Mouse (Mus musculus): ENCODE data around the gene Atp8a2.
"Not testable (repeated sequence)": the region's sequence is repeated elsewhere in the genome, so short reads cannot be mapped to it uniquely, and the experiment has no call there.

Atp8a2 gene

GRCm38 (mm10) chr14:59646826-59647697 lies 549.9 kb downstream of the Atp8a2 start:
- no peak for DNase-seq (ENCODE audit: low read depth, low spot score)

DNA sequence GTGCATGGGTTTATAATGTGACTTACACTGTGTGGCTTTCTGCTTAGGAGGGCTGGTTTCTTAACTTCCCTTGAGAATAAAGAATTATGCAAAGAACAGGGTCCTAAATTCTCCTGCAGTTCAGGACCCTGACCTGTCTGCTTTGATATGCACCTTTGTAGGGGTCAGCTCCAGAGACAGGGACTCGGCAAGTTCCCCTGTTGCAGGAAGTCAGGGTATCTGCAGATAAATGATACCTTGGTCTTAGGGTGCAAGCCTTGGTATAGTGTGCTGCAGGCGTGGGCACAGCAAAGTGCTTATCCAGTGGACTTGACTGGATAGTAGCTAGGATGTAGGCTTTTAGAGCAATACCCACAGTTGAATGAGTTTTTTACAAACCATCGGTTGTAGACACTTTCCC lies 552.1 kb downstream of the Atp8a2 start:
- no peak for DNase-seq (ENCODE audit: low read depth, low spot score)

DNA sequence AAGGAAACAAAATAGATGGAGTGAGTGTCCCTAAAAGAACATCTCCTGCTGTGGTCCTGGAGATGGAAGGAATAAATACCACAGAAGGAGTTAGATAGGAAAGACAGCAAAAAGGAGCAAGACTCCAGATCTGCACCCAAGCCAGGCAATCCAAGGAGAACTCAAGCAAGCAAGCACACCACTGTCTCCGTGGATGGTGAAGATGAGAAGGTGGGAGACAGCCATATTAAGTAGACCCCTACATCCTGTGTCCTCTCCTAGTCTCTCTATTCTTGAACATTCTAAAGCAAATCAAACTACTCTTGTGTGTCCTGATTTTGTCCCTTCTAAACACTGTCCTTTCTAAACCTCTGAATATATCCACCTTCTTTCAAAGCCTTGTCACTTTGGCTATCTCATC lies 552.8 kb downstream of the Atp8a2 start:
- no peak for DNase-seq (ENCODE audit: low read depth, low spot score)

GRCm38 (mm10) chr14:59643582-59643981 lies 553.4 kb downstream of the Atp8a2 start:
- DNase-seq (ENCODE audit: low read depth, low spot score): no peak

- DNase-seq (ENCODE audit: low read depth, low spot score): no peak
Observed at GRCm38 (mm10) chr14:59641856-59642255, 555.1 kb downstream of the Atp8a2 start.

DNA sequence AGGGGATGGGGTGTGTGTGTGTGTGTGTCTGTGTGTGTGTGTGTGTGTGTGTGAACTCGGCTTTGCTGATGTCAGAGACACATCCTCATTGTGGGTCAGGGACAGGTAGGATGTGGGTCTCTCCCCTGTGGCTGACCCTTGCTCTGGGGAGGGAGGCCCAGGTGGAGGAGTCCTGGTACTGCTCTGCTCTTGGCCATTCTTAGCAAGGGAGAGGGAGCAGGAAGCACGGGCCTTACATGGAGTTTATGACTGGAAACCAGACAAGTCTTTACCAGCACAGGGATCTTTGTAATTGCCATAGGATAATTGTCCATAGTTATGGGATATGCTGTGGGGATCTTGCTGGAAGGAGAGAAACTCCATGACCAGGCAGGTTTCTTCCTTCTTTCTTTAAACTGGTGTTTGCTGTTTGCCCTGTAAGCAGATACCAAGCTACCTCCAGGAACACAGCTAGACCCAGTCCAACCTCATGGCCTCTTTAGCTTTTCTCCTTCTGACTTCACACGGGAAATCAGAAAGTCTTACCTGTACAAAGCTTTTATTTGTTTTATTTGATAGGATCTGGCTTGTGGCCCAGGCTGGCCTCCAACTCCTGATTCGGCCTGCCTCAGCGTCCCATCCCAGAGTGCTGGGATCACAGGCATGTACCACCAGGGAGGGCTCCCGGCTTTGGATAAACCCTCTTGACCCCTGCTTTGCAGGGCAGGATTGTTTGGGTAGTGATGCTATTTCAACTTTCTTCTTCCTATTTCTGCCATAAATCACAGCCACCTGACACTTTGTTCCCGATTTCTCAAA lies 557.9 kb downstream of the Atp8a2 start:
- DNase-seq (ENCODE audit: low read depth, low spot score): no peak

DNA sequence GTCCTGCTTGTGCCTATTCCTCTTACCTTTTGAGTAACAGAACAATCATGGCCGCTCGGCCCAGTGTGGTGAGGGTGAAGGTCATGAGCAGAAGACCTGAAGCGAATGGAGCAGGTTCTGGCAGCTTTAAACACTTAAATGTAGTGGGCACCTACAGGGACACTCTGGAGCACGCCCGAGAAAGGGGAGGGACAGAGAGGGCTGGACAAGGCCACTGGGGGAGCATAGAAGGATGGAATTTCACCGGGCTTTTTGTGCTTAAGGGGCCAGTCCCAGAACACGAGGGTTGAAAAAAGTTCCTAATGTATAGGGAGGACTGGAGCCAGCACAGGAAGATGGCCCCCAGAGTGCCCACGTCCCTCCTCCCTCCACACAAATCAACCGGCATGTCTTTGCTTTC lies 563.0 kb downstream of the Atp8a2 start:
- DNase-seq (ENCODE audit: low read depth, low spot score): no peak

DNA sequence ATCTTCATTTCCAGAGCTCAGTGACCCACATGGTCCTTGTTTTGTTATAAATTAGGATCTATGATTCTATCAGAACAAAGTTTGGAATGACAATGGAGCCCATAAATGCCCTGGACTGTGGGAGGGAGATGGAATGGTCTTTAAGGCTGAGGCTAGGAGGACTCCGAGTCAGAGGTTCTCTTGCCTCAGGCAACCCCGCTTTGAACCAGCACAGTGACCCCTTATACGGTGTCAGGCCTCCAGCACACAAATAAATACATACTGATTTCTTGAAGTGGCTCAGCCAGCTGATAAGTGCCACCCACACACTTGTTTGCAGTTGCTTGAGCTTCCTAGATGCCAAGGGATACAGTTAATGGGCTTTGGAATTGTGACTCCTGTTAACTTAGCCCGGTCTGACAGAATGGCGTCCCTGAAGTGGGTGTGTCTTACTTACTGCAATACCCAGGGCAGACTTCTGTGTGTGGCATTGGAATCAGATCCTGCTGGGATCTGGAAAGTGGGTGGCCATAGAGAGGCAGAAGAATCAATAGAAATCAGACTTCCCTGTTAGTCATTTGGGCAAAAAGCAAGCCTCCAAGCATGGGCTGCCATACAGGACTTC lies 563.6 kb downstream of the Atp8a2 start:
- DNase-seq (ENCODE audit: low read depth, low spot score): no peak

- no peak for DNase-seq (ENCODE audit: low read depth, low spot score)
Observed at GRCm38 (mm10) chr14:59632067-59632466, 564.9 kb downstream of the Atp8a2 start.

DNA sequence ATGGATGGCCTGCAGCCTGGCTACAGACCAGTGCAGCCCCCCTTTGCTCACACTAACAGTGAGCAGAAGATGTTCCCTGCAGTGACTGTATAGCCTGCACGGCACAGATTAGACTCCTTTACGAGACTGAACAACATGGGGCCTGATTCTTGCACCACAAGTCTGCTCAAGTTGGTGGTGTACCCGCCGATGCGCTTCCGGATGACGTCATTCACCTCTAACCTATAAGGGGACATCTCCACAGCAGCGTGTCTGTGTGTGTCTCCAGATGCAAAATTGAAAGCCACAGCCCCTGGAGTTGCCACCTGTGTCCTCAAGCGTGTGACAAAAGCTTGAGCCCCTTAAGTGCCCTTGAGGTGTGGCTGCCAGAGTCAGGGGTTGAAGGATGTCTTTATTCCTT lies 566.9 kb downstream of the Atp8a2 start:
- no peak for DNase-seq (ENCODE audit: low read depth, low spot score)

DNA sequence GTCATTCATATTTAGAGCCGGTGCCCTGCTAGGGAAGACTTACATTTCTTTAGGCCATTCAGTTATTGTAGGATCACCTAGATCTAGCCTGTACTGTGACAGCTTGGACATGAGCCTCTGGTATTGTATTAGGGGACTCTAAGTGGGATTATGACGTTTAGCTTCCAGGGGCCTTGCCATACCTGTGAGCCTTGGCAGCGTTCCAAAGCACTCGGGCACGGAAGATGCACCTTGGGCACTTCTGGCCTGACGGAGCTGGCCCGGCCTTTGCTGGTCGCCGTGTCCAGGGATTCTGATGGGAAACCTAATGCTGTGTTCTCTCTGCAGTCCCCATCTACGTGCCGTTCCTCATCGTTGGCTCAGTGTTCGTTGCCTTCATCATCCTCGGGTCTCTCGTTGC lies 567.7 kb downstream of the Atp8a2 start:
- DNase-seq (ENCODE audit: low read depth, low spot score): no peak

DNA sequence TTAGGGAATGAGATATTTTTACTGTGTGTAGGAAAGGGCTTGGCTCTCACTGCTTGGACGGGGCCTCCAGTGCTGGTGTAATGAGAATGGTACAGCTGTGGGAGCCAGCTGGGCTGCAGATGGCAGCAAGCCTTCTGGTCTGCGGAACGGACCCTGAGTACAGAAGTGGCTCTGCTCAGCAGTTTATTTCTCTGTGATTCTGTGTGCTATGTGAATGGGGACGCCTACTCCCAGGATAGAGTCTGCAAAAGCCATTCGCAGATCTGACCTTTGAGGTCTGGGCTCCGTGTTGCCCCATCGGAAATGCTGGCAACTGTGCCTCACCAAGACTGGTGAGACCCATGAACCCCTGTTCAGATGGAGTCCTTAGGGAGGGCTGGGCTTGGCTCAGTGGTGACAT lies 569.2 kb downstream of the Atp8a2 start:
- DNase-seq (ENCODE audit: low read depth, low spot score): no peak

GRCm38 (mm10) chr14:59627142-59627680 lies 569.8 kb downstream of the Atp8a2 start:
- DNase-seq (ENCODE audit: low read depth, low spot score): no peak

DNA sequence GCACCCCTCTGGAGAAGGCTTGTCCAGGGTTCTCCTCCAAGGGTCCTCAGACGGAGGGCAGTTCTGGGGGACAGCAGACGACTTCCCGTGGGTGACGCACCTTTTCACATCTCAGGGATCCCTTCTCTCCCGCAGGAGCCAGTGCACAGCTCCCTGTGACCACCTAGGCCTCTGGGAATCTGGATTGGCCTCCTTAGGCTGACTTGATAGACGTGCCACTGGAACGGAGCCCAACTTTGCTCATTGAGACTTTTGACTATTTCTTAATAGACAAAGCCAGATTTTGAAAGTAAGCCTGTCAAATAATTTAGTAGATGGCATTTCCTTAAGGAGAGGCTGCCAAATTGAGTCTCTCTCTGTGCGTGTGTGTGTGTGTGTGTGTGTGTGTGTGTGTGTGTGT lies 570.3 kb downstream of the Atp8a2 start:
- DNase-seq (ENCODE audit: low read depth, low spot score): no peak

- no peak for DNase-seq (ENCODE audit: low read depth, low spot score)
Observed at GRCm38 (mm10) chr14:59625806-59626364, 571.1 kb downstream of the Atp8a2 start.

GRCm38 (mm10) chr14:59625158-59625805 lies 571.7 kb downstream of the Atp8a2 start, which contains the start of gene Shisa2:
TSS of gene Shisa2 (plus strand) at chr14:59625308.
- DNase-seq (ENCODE audit: low read depth, low spot score): peak; percentile 48

DNA sequence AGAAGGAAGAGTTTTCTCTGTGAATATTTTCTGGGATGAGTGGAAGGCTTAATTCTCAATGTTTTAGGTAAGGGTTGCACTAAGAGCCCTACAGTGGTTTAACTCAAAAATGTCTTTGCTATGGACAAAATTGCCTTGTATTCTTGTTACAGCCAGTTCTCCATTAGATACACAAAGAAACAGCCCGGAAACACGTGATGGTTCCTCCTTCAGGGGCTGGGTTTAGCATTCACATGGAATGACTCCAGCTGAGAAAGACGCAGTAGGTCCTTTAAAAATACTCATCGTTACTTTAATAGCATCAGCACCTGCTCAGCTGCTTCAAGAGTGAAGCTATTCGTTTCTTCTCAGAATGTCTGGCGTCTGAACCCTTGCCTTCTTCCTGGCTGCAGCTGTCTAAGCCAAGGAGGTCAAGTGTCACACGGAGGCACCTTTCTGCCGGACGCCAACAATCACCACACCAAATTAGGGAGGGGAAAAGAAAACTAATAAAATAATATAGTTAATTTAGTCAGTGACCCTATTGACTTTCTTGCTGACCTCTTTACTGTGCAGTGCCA lies 572.6 kb downstream of the Atp8a2 start:
- no peak for DNase-seq (ENCODE audit: low read depth, low spot score)

GRCm38 (mm10) chr14:59616802-59617201 lies 580.2 kb downstream of the Atp8a2 start:
- DNase-seq (ENCODE audit: low read depth, low spot score): no peak

- DNase-seq (ENCODE audit: low read depth, low spot score): not testable (repeated sequence)
Observed at GRCm38 (mm10) chr14:59614149-59614548, 582.8 kb downstream of the Atp8a2 start.

- DNase-seq (ENCODE audit: low read depth, low spot score): no peak
Observed at GRCm38 (mm10) chr14:59612920-59613625, 583.9 kb downstream of the Atp8a2 start.
